Mouse (Mus musculus) layer of hippocampus, adult 2 months (tissue): ENCODE measurements at regions not wholly inside any gene's neighbourhood (a gene's known extent, or its start where the extent isn't known, plus 50 kb on each side); places are given as distances from the start of the nearest gene placed in this dataset.
"Not testable (repeated sequence)": the region's sequence is repeated elsewhere in the genome, so short reads cannot be mapped to it uniquely, and the experiment has no call there.

Experiments
- DNase-seq, 2 experiments: peaks; one replicate each; pipeline ENCODE4 v3.0.0; 2022; ENCODE audit warnings: low spot score in 2 of 2
- H3K27ac ChIP-seq: fragments of 200-600 bp; 2 replicates; pipeline ENCODE4 v1.8.1; 2022
- H3K4me3 ChIP-seq: fragments of 200-600 bp; 2 replicates; pipeline ENCODE4 v1.8.1; 2022; ENCODE audit warnings: mild to moderate bottlenecking
- CTCF ChIP-seq: fragments of 200-600 bp; conservative IDR thresholded peaks from 2 replicates; pipeline ENCODE4 v1.8.1; 2022; ENCODE audit warnings: antibody characterized with exemption, mild to moderate bottlenecking, moderate library complexity

GRCm38 (mm10) chr12:39675608-39676007 is 362.2 kb downstream of the Arl4a start:
- no peak for TF ChIP-seq CTCF
- H3K27ac ChIP-seq: no peak overlapping the region
- no peak for DNase-seq
- no peak overlapping the region for H3K4me3 ChIP-seq

- Histone ChIP-seq H3K4me3 (no peak overlapping the region), H3K27ac (no peak overlapping the region)
- DNase-seq: no peak
- no peak for TF ChIP-seq CTCF
These were observed 370.1 kb downstream of the Arl4a start for GRCm38 (mm10) chr12:39667701-39668100.

GRCm38 (mm10) chr12:39665448-39665847 is 372.4 kb downstream of the Arl4a start:
- Histone ChIP-seq H3K27ac (no peak overlapping the region), H3K4me3 (no peak overlapping the region)
- DNase-seq: peak; percentile 36 to 61
- TF ChIP-seq CTCF: peak; percentile 88

- no peak overlapping the region for H3K27ac ChIP-seq
- DNase-seq: no peak
- TF ChIP-seq CTCF: no peak
- H3K4me3 ChIP-seq: no peak overlapping the region
These were observed 377.4 kb downstream of the Arl4a start for GRCm38 (mm10) chr12:39660420-39660819.

GRCm38 (mm10) chr12:39656606-39657005 is 381.2 kb downstream of the Arl4a start:
- Histone ChIP-seq H3K27ac (no peak overlapping the region), H3K4me3 (no peak overlapping the region)
- DNase-seq: no peak
- no peak for TF ChIP-seq CTCF

- TF ChIP-seq CTCF: no peak
- H3K4me3 ChIP-seq: no peak overlapping the region
- no peak for DNase-seq
- no peak overlapping the region for H3K27ac ChIP-seq
These were observed 388.9 kb downstream of the Arl4a start for GRCm38 (mm10) chr12:39648952-39649351.

- no peak overlapping the region for H3K4me3 ChIP-seq
- H3K27ac ChIP-seq: no peak overlapping the region
- no peak for TF ChIP-seq CTCF
- DNase-seq: no peak
These were observed 391.3 kb downstream of the Arl4a start for GRCm38 (mm10) chr12:39646556-39646955.

GRCm38 (mm10) chr12:39645581-39645980 is 392.2 kb downstream of the Arl4a start:
- Histone ChIP-seq H3K4me3 (no peak overlapping the region), H3K27ac (no peak overlapping the region)
- TF ChIP-seq CTCF: no peak
- DNase-seq: no peak

- H3K27ac ChIP-seq: no peak overlapping the region
- no peak for DNase-seq
- no peak for TF ChIP-seq CTCF
- no peak overlapping the region for H3K4me3 ChIP-seq
These were observed 398.6 kb downstream of the Arl4a start for GRCm38 (mm10) chr12:39639246-39639645.

- no peak overlapping the region for H3K27ac ChIP-seq
- TF ChIP-seq CTCF: no peak
- H3K4me3 ChIP-seq: no peak overlapping the region
- no peak for DNase-seq
These were observed 403.5 kb downstream of the Arl4a start for GRCm38 (mm10) chr12:39634337-39634736.

GRCm38 (mm10) chr12:39621266-39621665 is 416.6 kb downstream of the Arl4a start:
- H3K27ac ChIP-seq: no peak overlapping the region
- DNase-seq: no peak
- TF ChIP-seq CTCF: peak; percentile 40
- no peak overlapping the region for H3K4me3 ChIP-seq

- no peak overlapping the region for H3K4me3 ChIP-seq
- no peak overlapping the region for H3K27ac ChIP-seq
- TF ChIP-seq CTCF: no peak
- no peak for DNase-seq
These were observed 432.5 kb downstream of the Arl4a start for GRCm38 (mm10) chr12:39605289-39605688.

- DNase-seq: no peak
- Histone ChIP-seq H3K27ac (no peak overlapping the region), H3K4me3 (no peak overlapping the region)
- no peak for TF ChIP-seq CTCF
These were observed 433.1 kb downstream of the Arl4a start for GRCm38 (mm10) chr12:39604723-39605122.

GRCm38 (mm10) chr12:39594726-39595125 is 443.1 kb downstream of the Arl4a start:
- no peak for TF ChIP-seq CTCF
- no peak overlapping the region for H3K27ac ChIP-seq
- no peak overlapping the region for H3K4me3 ChIP-seq
- DNase-seq: peak in 1 of 2 experiments; percentile 21

GRCm38 (mm10) chr12:39593781-39594180 is 444.0 kb downstream of the Arl4a start:
- DNase-seq, H3K27ac ChIP-seq, H3K4me3 ChIP-seq: not testable (repeated sequence)
